Mouse (Mus musculus): ENCODE measurements at regions not wholly inside any gene's neighbourhood (a gene's known extent, or its start where the extent isn't known, plus 50 kb on each side); places are given as distances from the start of the nearest gene placed in this dataset.

- TF ChIP-seq ZC3H11A (IDR thresholded peaks at IDR 0.05; ENCODE audit: borderline replicate concordance, low read depth, low read length) (no peak), CHD2 (IDR thresholded peaks at IDR 0.05; ENCODE audit: low read depth, low read length) (no peak), HCFC1 (IDR thresholded peaks at IDR 0.05; ENCODE audit: borderline replicate concordance, insufficient read depth, low read length) (no peak), ZNF384 (IDR thresholded peaks at IDR 0.05; ENCODE audit: low read depth, low read length) (no peak)
Observed at GRCm38 (mm10) chr5:149815879-149816278, 137.8 kb downstream of the B3glct start.

All from ES-E14 (cell line).